Mouse (Mus musculus): ENCODE data around the gene Tsnaxip1.

DNA sequence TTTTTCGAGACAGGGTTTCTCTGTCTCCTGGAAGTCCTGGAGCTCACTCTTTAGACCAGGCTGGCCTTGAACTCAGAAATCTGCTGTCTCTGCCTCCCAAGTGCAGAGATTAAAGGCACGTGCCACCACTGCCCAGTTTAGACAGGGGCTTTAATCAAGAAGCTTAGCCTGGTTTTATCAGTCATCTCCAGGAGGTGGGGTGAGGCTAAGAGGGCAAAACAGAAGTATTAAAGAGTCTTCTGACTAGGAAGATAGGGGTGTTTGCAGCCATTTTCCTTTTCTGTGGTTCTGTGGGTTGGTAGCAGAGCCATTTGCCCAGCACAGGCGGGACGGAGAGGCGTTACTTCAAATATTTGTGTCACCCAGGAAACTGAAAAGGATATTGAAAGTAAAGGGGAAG is 31.8 kb downstream of the Tsnaxip1 start:
- no peak for TF ChIP-seq HCFC1 (IDR thresholded peaks at IDR 0.05; ENCODE audit: borderline replicate concordance, insufficient read depth, low read length)
- TF ChIP-seq ZNF384 (IDR thresholded peaks at IDR 0.05; ENCODE audit: low read depth, low read length), result no peak

All from ES-E14 (cell line).